Mouse (Mus musculus): ENCODE data around the gene Ttc12. TPM values are rescaled to one million over a fixed set of nuclear protein-coding genes. Genes with fewer than 3 reads are reported as not detected.

Ttc12 gene
- total RNA-seq, 2 experiments from 2014 or later, result 8.8 to 10.9 TPM

DNA sequence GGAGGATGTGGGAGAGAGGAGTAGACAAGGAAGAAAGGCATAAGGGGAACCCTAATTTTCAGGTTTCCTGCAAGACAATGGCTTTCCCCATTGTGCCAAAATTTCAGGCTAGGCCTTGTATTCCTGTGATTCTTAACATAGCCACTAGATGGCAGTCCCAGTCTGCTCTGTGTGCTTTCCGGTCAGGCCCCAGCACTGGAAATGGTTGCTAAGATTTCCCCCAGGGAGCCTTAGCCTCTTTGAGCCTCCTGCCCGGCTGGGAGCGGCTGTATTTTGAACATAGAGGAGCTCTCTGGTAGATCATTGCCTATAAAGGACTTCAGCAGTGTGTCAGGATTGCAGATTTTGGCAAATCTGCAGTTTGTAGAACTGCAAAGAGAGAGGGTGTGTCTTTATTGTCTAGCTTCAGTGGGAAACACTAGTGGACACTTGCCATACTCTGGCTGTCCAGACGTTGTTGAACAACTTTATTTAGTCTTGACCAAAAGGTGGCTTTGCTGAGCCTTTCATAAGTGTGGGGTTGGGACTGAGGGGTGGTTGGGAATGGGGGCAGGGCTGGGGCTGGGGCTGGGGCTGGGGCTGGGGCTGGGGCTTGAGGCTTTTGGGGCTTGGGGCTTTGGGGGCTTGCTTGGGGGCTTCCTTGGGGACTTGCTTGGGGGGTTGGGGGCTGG, 8.1 kb upstream of the Ttc12 start:
- peak; percentile 82 to 85 for DNase-seq
- intact Hi-C loops (cut with DNase I), result loop anchor here (1.0 to 10.0 kb wide), 3 partner anchors 678 to 944 kb away; no protein-coding TSS in a partner anchor

- intact Hi-C loops (cut with DNase I), result loop anchor here (10.0 kb wide), 1 partner anchor 844 kb away; no protein-coding TSS in a partner anchor
- no peak for DNase-seq
Observed at GRCm38 (mm10) chr9:49490609-49491008, 4.6 kb upstream of the Ttc12 start.

GRCm38 (mm10) chr9:49488912-49489895, 3.2 kb upstream of the Ttc12 start:
- peak; percentile 87 to 93 for DNase-seq
- intact Hi-C loops (cut with DNase I), result loop anchor here (1.0 to 10.0 kb wide), 5 partner anchors 102 to 1038 kb away; partner anchors contain the start of genes Pts and Tmprss5

- intact Hi-C loops (cut with DNase I), result loop anchor here (5.0 to 10.0 kb wide), 3 partner anchors 101 to 1039 kb away; partner anchors contain the start of gene Pts
- no peak for DNase-seq
Observed at GRCm38 (mm10) chr9:49488258-49488657, 2.2 kb upstream of the Ttc12 start.

DNA sequence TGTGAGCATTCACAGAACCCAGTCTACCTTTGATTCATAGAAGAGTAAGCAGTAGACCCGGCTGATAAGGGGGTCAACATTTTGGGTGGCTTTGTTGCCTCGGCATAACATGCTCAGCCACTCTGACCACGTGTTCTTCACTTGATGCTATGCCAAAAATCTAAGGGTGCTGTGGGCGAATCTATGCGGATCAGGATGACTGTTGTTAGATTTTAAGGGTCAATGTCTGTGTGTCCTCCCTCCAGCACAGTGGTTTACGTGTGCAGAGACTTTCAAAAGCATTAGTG, 1.6 kb upstream of the Ttc12 start:
- no peak for DNase-seq
- intact Hi-C loops (cut with DNase I), result loop anchor here (5.0 to 10.0 kb wide), 3 partner anchors 100 to 1040 kb away; partner anchors contain the start of gene Pts

- DNase-seq, result no peak
- intact Hi-C loops (cut with DNase I), result loop anchor here (5.0 to 10.0 kb wide), 3 partner anchors 100 to 1040 kb away; partner anchors contain the start of gene Pts
Observed at GRCm38 (mm10) chr9:49486805-49487656, 1.0 kb upstream of the Ttc12 start.

DNA sequence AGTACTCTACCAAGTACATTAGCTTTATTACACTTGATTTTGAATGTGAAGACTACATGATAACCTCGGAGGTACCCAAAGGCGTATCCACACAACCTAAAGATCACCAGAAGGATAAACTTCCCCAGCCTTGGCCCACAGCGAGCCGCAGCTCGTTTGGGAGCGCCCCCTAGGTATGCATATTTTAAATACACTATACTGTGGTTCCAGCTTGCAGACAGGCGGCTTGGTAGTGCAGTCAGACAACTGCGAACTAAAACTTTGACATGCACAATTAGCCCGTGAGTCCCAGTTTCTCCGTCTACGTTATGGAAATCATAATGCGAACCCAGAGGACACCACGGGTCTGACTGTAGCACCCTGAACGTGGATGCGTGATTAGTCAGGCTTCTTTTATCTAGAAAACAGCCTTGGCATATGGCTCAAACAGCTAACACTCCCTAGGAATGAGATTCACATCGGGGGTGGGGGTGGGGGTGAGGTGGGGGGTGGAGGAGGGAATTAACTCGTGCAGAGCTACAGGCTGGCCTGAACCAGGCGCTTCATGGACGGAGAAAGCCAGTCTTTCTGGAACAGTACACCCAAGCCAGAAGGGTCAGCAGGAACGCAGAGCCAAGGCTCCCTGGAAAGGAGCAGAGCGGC, 654 bp downstream of the Ttc12 start:
- intact Hi-C loops (cut with DNase I), result loop anchor here (5.0 to 10.0 kb wide), 3 partner anchors 98 to 1042 kb away; partner anchors contain the start of gene Pts
- peak; percentile 59 to 63 for DNase-seq

- intact Hi-C loops (cut with DNase I), result loop anchor here (10.0 kb wide), 1 partner anchor 839 kb away; no protein-coding TSS in a partner anchor
- peak in 1 of 2 experiments; percentile 29 for DNase-seq
Observed at GRCm38 (mm10) chr9:49483316-49483715, 2.7 kb downstream of the Ttc12 start.

DNA sequence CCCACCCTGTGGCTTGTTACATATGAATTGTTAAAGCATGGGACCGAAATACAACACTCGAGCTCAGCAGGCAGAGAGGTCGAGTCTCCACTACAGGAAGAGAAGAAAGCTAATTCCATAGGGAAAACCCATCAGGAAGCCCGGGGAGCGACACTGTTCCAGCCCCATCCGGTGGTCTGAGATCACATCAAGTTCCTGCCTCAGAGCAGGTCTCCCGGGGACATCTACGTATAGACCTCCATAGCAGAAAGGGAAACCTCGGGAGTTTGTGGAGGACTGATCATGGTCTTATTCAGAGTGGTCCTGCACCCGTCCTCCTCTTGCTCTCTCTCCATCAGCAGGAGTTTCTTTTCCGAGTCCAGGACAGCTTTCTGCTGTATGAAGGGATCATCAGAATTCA, 13.9 kb downstream of the Ttc12 start:
- intact Hi-C loops (cut with DNase I), result no loop called here
- no peak for DNase-seq

- intact Hi-C loops (cut with DNase I), result no loop called here
- no peak for DNase-seq
Observed at GRCm38 (mm10) chr9:49470946-49471345, 15.1 kb downstream of the Ttc12 start.

- intact Hi-C loops (cut with DNase I), result no loop called here
- no peak for DNase-seq
Observed at GRCm38 (mm10) chr9:49470006-49470405, 16.0 kb downstream of the Ttc12 start.

GRCm38 (mm10) chr9:49456136-49456535, 29.9 kb downstream of the Ttc12 start:
- intact Hi-C loops (cut with DNase I), result no loop called here
- no peak for DNase-seq

- intact Hi-C loops (cut with DNase I), result no loop called here
- no peak for DNase-seq
Observed at GRCm38 (mm10) chr9:49452396-49452795, 33.6 kb downstream of the Ttc12 start.

DNA sequence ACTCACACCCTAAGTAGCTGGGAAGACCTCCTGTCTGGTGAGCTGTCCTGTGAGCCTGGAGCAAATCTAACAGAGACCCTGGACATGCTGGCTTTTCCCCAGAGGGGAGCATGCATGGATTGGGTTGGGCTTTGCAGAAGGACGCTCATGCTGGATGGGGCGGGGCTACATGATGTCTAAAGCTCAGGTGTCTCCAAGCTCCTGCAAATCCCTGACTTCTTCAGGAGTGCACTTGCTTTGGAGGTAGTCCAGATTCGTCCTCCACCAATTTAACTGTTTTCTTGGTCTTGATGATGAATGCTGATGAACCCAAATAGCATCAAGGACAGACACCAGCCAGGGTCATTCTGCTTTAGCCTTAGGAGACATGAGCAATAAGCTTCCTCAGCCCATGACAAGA, 35.5 kb downstream of the Ttc12 start:
- intact Hi-C loops (cut with DNase I), result no loop called here

GRCm38 (mm10) chr9:49442621-49443020, 43.4 kb downstream of the Ttc12 start:
- intact Hi-C loops (cut with DNase I), result no loop called here
- DNase-seq, result no peak

More for the DNA sequence above, 35.5 kb downstream of the Ttc12 start:
- DNase-seq, result no peak

DNA sequence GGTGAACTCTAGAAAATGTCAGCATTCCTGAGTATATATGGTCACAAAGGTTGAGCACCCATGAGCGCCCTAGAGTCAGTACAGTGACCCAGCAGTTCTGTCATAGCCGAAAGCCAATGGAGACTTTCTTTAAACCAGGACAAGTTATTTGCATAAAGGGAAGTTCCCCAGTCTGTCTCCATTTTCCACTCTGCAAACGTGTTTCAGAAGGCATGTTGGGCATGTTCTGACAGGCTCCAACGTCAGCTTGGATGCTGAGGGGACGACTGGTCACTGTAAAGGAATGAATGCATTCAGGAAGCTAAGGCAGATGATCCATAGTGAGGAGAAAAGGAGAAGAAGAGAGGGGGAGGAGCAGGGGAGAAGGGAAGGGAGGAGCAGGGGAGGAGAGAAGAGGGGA, 58.5 kb downstream of the Ttc12 start:
- intact Hi-C loops (cut with DNase I), result no loop called here
- no peak for DNase-seq

DNA sequence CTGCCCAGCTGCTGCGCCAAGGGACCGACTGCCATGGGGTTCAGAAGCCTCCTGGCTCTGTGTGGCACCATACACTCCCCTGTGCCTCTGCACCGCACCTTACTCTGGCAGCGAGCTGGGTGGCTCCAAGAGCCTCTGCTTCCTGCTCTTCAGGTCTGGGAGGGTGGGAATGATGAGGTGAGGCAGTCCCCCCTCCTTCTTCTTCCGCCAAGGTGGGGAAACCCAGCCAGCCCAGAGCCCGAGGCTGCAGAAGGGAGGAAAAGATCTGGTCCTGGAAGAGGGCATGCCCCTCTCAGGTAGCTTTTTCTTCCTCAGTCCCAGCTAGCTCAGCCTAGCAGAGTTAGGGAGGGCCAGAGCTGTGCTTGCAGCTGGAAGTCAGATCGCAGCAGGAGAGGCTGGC, 59.1 kb downstream of the Ttc12 start, which contains the start of gene Ankk1:
Gene Ankk1 (minus strand): TSS at position 101 of the 400 bp plus-strand sequence.
- no peak for DNase-seq
- intact Hi-C loops (cut with DNase I), result no loop called here

- intact Hi-C loops (cut with DNase I), result no loop called here
- DNase-seq, result no peak
Observed at GRCm38 (mm10) chr9:49425585-49425984, 60.4 kb downstream of the Ttc12 start.

DNA sequence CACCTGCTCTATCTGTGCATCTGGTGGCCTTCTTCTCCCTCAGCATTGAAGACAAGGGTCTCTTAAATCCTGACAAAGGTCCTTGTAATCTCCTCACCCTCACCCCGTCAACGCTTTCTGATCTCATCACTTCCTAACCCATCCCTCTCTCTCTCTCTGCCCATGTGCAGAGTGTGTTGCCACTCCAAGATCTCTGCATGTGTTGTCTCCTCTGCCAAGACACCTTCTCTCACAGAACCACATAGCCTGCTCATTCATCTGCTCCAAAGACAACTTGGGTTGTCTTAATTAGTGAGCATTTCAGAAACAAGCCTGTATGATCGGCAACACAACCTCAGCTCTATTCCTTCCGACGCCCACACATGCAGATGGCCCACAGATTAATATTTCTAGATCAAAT, 62.2 kb downstream of the Ttc12 start:
- no peak for DNase-seq
- intact Hi-C loops (cut with DNase I), result no loop called here

DNA sequence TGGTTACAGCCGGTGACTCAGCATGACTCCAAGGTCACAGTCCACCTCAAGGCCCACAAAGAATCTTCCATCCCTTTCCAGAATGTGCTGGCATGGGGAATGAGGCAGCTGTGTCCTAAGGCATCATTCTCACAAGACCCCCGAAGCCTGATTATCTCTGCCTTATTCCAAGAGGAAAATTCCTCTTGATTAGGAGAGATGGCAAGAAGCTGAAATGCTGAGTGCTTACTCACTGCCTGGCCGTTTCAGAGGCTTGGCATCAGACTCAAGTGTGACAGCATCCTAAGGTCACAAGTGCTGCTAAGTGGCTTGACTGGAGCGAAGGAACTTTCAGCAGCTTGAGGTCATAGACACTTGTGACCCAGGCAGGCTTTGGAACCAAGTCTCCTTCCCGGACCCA, 75.4 kb downstream of the Ttc12 start:
- no peak for DNase-seq
- intact Hi-C loops (cut with DNase I), result no loop called here

All from heart, postnatal 10 days (tissue).